Mouse (Mus musculus) CH12.LX (cell line): ENCODE measurements at regions not wholly inside any gene's neighbourhood (a gene's known extent, or its start where the extent isn't known, plus 50 kb on each side); places are given as distances from the start of the nearest gene placed in this dataset.

ENCODE experiments used
- DNase-seq: peaks from one replicate; pipeline ENCODE4 v3.0.0-alpha.2; 2013; ENCODE audit errors: extremely low read depth
- H3K27ac ChIP-seq: 2 replicates; pipeline ENCODE4 v1.5.1; 2012; ENCODE audit warnings: low read depth, mild to moderate bottlenecking, control low read depth, moderate library complexity; ENCODE audit not compliant: insufficient read depth
- H3K27me3 ChIP-seq: replicated peaks from 2 replicates; pipeline ENCODE3; 2012; ENCODE audit warnings: inconsistent platforms
- H3K36me3 ChIP-seq, 2 experiments: replicated peaks in 1 of 2; 2 replicates each; pipeline versions ENCODE3 to v1.6.1; 2012; ENCODE audit warnings: inconsistent platforms in 1 of 2, low read length in 1 of 2, mild to moderate bottlenecking in 1 of 2, mixed read lengths in 1 of 2, moderate library complexity in 1 of 2; ENCODE audit not compliant: control insufficient read depth in 1 of 2, insufficient read depth in 1 of 2
- H3K4me1 ChIP-seq, 2 experiments: 2 replicates each; pipeline ENCODE4 v1.6.1; 2012; ENCODE audit warnings: inconsistent platforms in 1 of 2, moderate library complexity in 1 of 2; ENCODE audit not compliant: insufficient read depth in 2 of 2, control insufficient read depth in 1 of 2
- H3K4me2 ChIP-seq: 2 replicates; pipeline ENCODE4 v1.6.1; 2012; ENCODE audit warnings: low read depth, mild to moderate bottlenecking, control low read depth; ENCODE audit not compliant: poor library complexity, insufficient read depth, severe bottlenecking
- H3K4me3 ChIP-seq, 3 experiments: fragments of 150-350 bp in 1 of 3; sonication (generic) in 1 of 3; replicated peaks in 1 of 3; 2 replicates each; pipeline versions ENCODE3 to v1.5.1; 2011 to 2012; ENCODE audit warnings: low read depth in 2 of 3, low read length in 2 of 3, mild to moderate bottlenecking in 2 of 3, moderate library complexity in 2 of 3, control low read depth in 1 of 3, improper control_type of control experiment in 1 of 3, inconsistent platforms in 1 of 3, mixed read lengths in 1 of 3; ENCODE audit not compliant: poor library complexity in 1 of 3
- H3K79me2 ChIP-seq: replicated peaks from 2 replicates; pipeline ENCODE4 v1.6.1; 2012; ENCODE audit warnings: mild to moderate bottlenecking, moderate library complexity; ENCODE audit not compliant: control insufficient read depth, poor library complexity, insufficient read depth, severe bottlenecking; ENCODE audit errors: extremely low read depth
- H3K9ac ChIP-seq: 2 replicates; pipeline ENCODE4 v1.6.1; 2012; ENCODE audit warnings: low read depth, mild to moderate bottlenecking, control low read depth, moderate library complexity; ENCODE audit not compliant: insufficient read depth
- H3K9me3 ChIP-seq: replicated peaks from 2 replicates; pipeline ENCODE3; 2012; ENCODE audit warnings: low read length, inconsistent platforms, mixed read lengths
- BHLHE40 ChIP-seq: IDR thresholded peaks from 2 replicates; pipeline ENCODE4 v1.6.1; 2011; ENCODE audit warnings: mild to moderate bottlenecking, low read depth, low read length, improper control_type of control experiment
- CHD1 ChIP-seq: IDR thresholded peaks from 2 replicates; pipeline ENCODE4 v1.6.1; 2012; ENCODE audit warnings: low read depth, low read length, improper control_type of control experiment, inconsistent platforms
- CHD2 ChIP-seq: IDR thresholded peaks from 2 replicates; pipeline ENCODE4 v1.6.1; 2011; ENCODE audit warnings: low read length, improper control_type of control experiment
- CTCF ChIP-seq, 2 experiments: IDR thresholded peaks in 1 of 2; conservative IDR thresholded peaks in 1 of 2; 2 replicates each; pipeline ENCODE4 v1.5.1; 2011 to 2012; ENCODE audit warnings: low read depth in 2 of 2, low read length in 2 of 2, improper control_type of control experiment in 1 of 2, inconsistent platforms in 1 of 2, mild to moderate bottlenecking in 1 of 2, moderate library complexity in 1 of 2
- E2F4 ChIP-seq: IDR thresholded peaks from 2 replicates; pipeline ENCODE4 v1.6.1; 2011; ENCODE audit warnings: low read depth, low read length, improper control_type of control experiment; ENCODE audit not compliant: insufficient replicate concordance
- EP300 ChIP-seq: IDR thresholded peaks from 2 replicates; pipeline ENCODE4 v1.6.1; 2011; ENCODE audit warnings: low read length, improper control_type of control experiment
- ETS1 ChIP-seq: conservative IDR thresholded peaks from 2 replicates; pipeline ENCODE4 v1.6.1; 2012; ENCODE audit warnings: low read depth, mild to moderate bottlenecking, inconsistent platforms, low read length, improper control_type of control experiment, moderate library complexity
- HCFC1 ChIP-seq: IDR thresholded peaks from 2 replicates; pipeline ENCODE4 v1.6.1; 2012; ENCODE audit warnings: low read depth, mild to moderate bottlenecking, inconsistent platforms, low read length, improper control_type of control experiment
- IRF4 ChIP-seq: IDR thresholded peaks from 2 replicates; pipeline ENCODE4 v1.6.1; 2014; ENCODE audit warnings: low read depth, mild to moderate bottlenecking, inconsistent platforms, low read length, improper control_type of control experiment
- JUN ChIP-seq: IDR thresholded peaks from 2 replicates; pipeline ENCODE4 v1.6.1; 2011; ENCODE audit warnings: low read depth, mild to moderate bottlenecking, low read length, improper control_type of control experiment, moderate library complexity; ENCODE audit not compliant: insufficient read depth
- JUND ChIP-seq: conservative IDR thresholded peaks from 2 replicates; pipeline ENCODE4 v1.6.1; 2011; ENCODE audit warnings: low read depth, low read length, improper control_type of control experiment
- KAT2A ChIP-seq: IDR thresholded peaks from 2 replicates; pipeline ENCODE4 v1.6.1; 2012; ENCODE audit warnings: low read length, improper control_type of control experiment, inconsistent platforms; ENCODE audit not compliant: insufficient replicate concordance
- MAFK ChIP-seq: IDR thresholded peaks from 2 replicates; pipeline ENCODE4 v1.6.1; 2011; ENCODE audit warnings: low read length, improper control_type of control experiment; ENCODE audit not compliant: insufficient replicate concordance
- MAX ChIP-seq: IDR thresholded peaks from 2 replicates; pipeline ENCODE4 v1.6.1; 2011; ENCODE audit warnings: low read length, improper control_type of control experiment
- MAZ ChIP-seq: IDR thresholded peaks from 2 replicates; pipeline ENCODE4 v1.6.1; 2012; ENCODE audit warnings: low read depth, mild to moderate bottlenecking, inconsistent platforms, low read length, improper control_type of control experiment, moderate library complexity
- MEF2A ChIP-seq: IDR thresholded peaks from 2 replicates; pipeline ENCODE4 v1.6.1; 2014; ENCODE audit warnings: low read depth, mild to moderate bottlenecking, inconsistent platforms, low read length, improper control_type of control experiment, borderline replicate concordance
- MXI1 ChIP-seq: IDR thresholded peaks from 2 replicates; pipeline ENCODE4 v1.6.1; 2011; ENCODE audit warnings: mild to moderate bottlenecking, low read depth, low read length, improper control_type of control experiment
- NELFE ChIP-seq: IDR thresholded peaks from 2 replicates; pipeline ENCODE4 v1.6.1; 2011; ENCODE audit warnings: low read depth, low read length, improper control_type of control experiment
- PAX5 ChIP-seq: IDR thresholded peaks from 2 replicates; pipeline ENCODE4 v1.6.1; 2012; ENCODE audit warnings: low read length, inconsistent platforms, mixed read lengths
- POLR2A ChIP-seq: IDR thresholded peaks from 2 replicates; pipeline ENCODE4 v1.6.1; 2011; ENCODE audit warnings: low read depth, mild to moderate bottlenecking, improper control_type of control experiment, low read length
- POLR2AphosphoS2 ChIP-seq: IDR thresholded peaks from 2 replicates; pipeline ENCODE4 v1.6.1; 2011; ENCODE audit warnings: low read depth, low read length, improper control_type of control experiment
- RCOR1 ChIP-seq: conservative IDR thresholded peaks from 2 replicates; pipeline ENCODE4 v1.6.1; 2012; ENCODE audit warnings: low read depth, mild to moderate bottlenecking, inconsistent platforms, low read length, improper control_type of control experiment
- SIN3A ChIP-seq: IDR thresholded peaks from 2 replicates; pipeline ENCODE4 v1.6.1; 2012; ENCODE audit warnings: low read length, improper control_type of control experiment, inconsistent platforms
- SMC3 ChIP-seq: IDR thresholded peaks from 2 replicates; pipeline ENCODE4 v1.6.1; 2011; ENCODE audit warnings: low read depth, low read length, improper control_type of control experiment
- TCF12 ChIP-seq: IDR thresholded peaks from 2 replicates; pipeline ENCODE4 v1.6.1; 2014; ENCODE audit warnings: low read depth, mild to moderate bottlenecking, inconsistent platforms, low read length, improper control_type of control experiment
- USF2 ChIP-seq: conservative IDR thresholded peaks from 2 replicates; pipeline ENCODE4 v1.6.1; 2011; ENCODE audit warnings: low read depth, low read length, improper control_type of control experiment
- ZKSCAN1 ChIP-seq: IDR thresholded peaks from 2 replicates; pipeline ENCODE4 v1.6.1; 2012; ENCODE audit warnings: low read depth, inconsistent platforms, low read length, improper control_type of control experiment, borderline replicate concordance
- ZMIZ1 ChIP-seq: IDR thresholded peaks from 2 replicates; pipeline ENCODE4 v1.6.1; 2012; ENCODE audit warnings: low read depth, mild to moderate bottlenecking, inconsistent platforms, low read length, improper control_type of control experiment
- dilution Hi-C: fragments of 300-500 bp; cut with MboI; formaldehyde crosslinking; loops from 2 replicates; pipeline ENCODE4 v1.14.3; 2020; ENCODE audit warnings: low sequenced_read_pairs; ENCODE audit not compliant: extremely low pct_unique_long_range_greater_than_20kb, extremely low pct_ligation_motif_present
- in situ Hi-C: fragments of 300-500 bp; cut with MboI; formaldehyde crosslinking; loops from 3 replicates; pipeline ENCODE4 v1.14.3; 2019; ENCODE audit warnings: low sequenced_read_pairs, low pct_ligation_motif_present, low pct_unique_long_range_greater_than_20kb, mixed read lengths

DNA sequence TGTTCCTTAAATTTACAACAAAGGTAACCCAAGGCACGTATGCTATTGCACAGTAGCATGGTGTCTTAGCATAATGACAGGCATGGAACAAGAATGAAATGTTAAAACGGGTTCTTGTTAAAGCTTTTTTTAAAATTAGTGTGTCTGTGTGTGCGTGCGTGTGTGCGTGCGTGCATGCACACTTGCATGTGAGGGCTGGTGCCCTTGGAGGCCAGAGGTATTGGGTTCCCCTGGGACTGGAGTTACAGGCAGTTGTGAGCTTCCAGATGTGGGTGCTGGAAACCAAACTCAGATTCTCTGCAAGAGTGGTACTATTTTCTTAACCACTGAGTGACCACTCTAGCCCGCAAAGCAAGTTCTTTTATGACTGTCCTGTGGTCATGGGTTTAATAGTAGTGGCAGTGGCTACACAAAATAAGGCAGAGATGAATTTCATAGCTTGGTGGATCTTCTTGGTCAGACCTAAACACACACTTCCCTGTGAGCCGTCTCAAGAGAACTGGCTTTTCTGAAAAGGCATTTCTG, 59.3 kb upstream of the Dgkg start:
- TF ChIP-seq TCF12 (peak; percentile 84), PAX5 (no peak), BHLHE40 (peak; percentile 98), MAZ (0 out of 2 replicates have a peak, but pooled peaks have one; percentile 28), JUN (peak; percentile 56; the same call in 1 of the 2 replicates), E2F4 (no peak), MAX (no peak), MEF2A (peak; percentile 72; the same call in 1 of the 2 replicates), EP300 (peak; percentile 86), POLR2AphosphoS2 (no peak), MAFK (peak; percentile 93), ETS1 (peak; percentile 69), HCFC1 (no peak), CHD1 (no peak), IRF4 (peak; percentile 93), USF2 (no peak), RCOR1 (0 out of 2 replicates have a peak, but pooled peaks have one; percentile 26), SIN3A (peak; percentile 31; the same call in 1 of the 2 replicates), KAT2A (no peak), CTCF (conservative IDR thresholded peaks at IDR 0.05 in 1 of 2, IDR thresholded peaks at IDR 0.05 in 1 of 2; ENCODE audit: low read depth in 2 of 2, low read length in 2 of 2) (no peak), MXI1 (no peak), ZMIZ1 (no peak), SMC3 (peak; percentile 12; the same call in 1 of the 2 replicates), NELFE (no peak), JUND (peak; percentile 79), ZKSCAN1 (no peak), POLR2A (no peak), CHD2 (peak; percentile 51; the same call in 1 of the 2 replicates)
- Histone ChIP-seq H3K4me3 (no peak overlapping the region), H3K9ac (no peak overlapping the region), H3K4me1 (peaks cover 12 to 22% of the 10 kb centered on the region in 2 experiments), H3K9me3 (no peaks in the 10 kb centered on the region), H3K27ac (no peak overlapping the region), H3K79me2 (no peaks in the 10 kb centered on the region), H3K36me3 (no peaks in the 10 kb centered on the region), H3K4me2 (no peak overlapping the region), H3K27me3 (no peaks in the 10 kb centered on the region)
- DNase-seq, result peak; percentile 59
- in situ Hi-C loops (no loop called here), dilution Hi-C loops (no loop called here)
